Mouse (Mus musculus): ENCODE data around the gene Tex29. TPM values are rescaled to one million over a fixed set of nuclear protein-coding genes. Genes with fewer than 3 reads are reported as not detected.

Tex29 gene
- polyA plus RNA-seq (2014; fragmentation: Nextera tagmentation; extraction: Ambion mirVana), result 0.58 TPM in 1 of 2 replicates, not detected in the other

- 85% methylated on average over 5 of the region's 5 CpGs for WGBS
- peaks cover 16% of the 10 kb centered on the region for H3K4me1 ChIP-seq (ENCODE audit: control insufficient read depth, insufficient read depth, low read length)
- DNase-seq (ENCODE audit: low spot score) (no peak), ATAC-seq (no peak)
- H3K27ac ChIP-seq (ENCODE audit: low read depth, low read length), result peak within 1 kb of the TSS; percentile 77
- H3K4me3 ChIP-seq (ENCODE audit: low read depth, low read length), result no peak within 1 kb of the TSS
- no peak within 1 kb of the TSS for H3K9ac ChIP-seq (ENCODE audit: low read length)
- no peak within 1 kb of the TSS; the same call in 1 of the 2 replicates for H3K4me2 ChIP-seq (ENCODE audit: low read length)
- peaks cover 10% of the 10 kb centered on the region for H3K36me3 ChIP-seq (ENCODE audit: control insufficient read depth, insufficient read depth, low read length)
- no peaks in the 10 kb centered on the region for H3K9me3 ChIP-seq (replicated peaks; ENCODE audit: control insufficient read depth, low read length)
- no peaks in the 10 kb centered on the region for H3K27me3 ChIP-seq (replicated peaks; ENCODE audit: control insufficient read depth, insufficient read depth, low read length)
Measured at GRCm38 (mm10) chr8:11840174-11840573, at the start of gene Tex29. Tex29 (plus strand) TSS chr8:11840474.

- H3K4me3 ChIP-seq (ENCODE audit: low read depth, low read length), result no peak overlapping the region
- no peak for ATAC-seq
- no peak overlapping the region for H3K4me2 ChIP-seq (ENCODE audit: low read length)
- peaks cover 50% of the 10 kb centered on the region for H3K36me3 ChIP-seq (ENCODE audit: control insufficient read depth, insufficient read depth, low read length)
- H3K27ac ChIP-seq (ENCODE audit: low read depth, low read length), result no peak overlapping the region
- H3K9me3 ChIP-seq (replicated peaks; ENCODE audit: control insufficient read depth, low read length), result no peaks in the 10 kb centered on the region
- DNase-seq (ENCODE audit: low spot score), result peak; percentile 51
- no peaks in the 10 kb centered on the region for H3K27me3 ChIP-seq (replicated peaks; ENCODE audit: control insufficient read depth, insufficient read depth, low read length)
- no peaks in the 10 kb centered on the region for H3K4me1 ChIP-seq (ENCODE audit: control insufficient read depth, insufficient read depth, low read length)
- H3K9ac ChIP-seq (ENCODE audit: low read length), result no peak overlapping the region
Measured at GRCm38 (mm10) chr8:11794956-11795355, 45.3 kb upstream of the Tex29 start.

GRCm38 (mm10) chr8:11797128-11797527, 43.1 kb upstream of the Tex29 start:
- Histone ChIP-seq H3K4me3 (ENCODE audit: low read depth, low read length) (no peak overlapping the region), H3K27me3 (replicated peaks; ENCODE audit: control insufficient read depth, insufficient read depth, low read length) (no peaks in the 10 kb centered on the region), H3K36me3 (ENCODE audit: control insufficient read depth, insufficient read depth, low read length) (peaks cover 57% of the 10 kb centered on the region), H3K27ac (ENCODE audit: low read depth, low read length) (no peak overlapping the region), H3K9ac (ENCODE audit: low read length) (no peak overlapping the region), H3K4me2 (ENCODE audit: low read length) (no peak overlapping the region), H3K9me3 (replicated peaks; ENCODE audit: control insufficient read depth, low read length) (no peaks in the 10 kb centered on the region), H3K4me1 (ENCODE audit: control insufficient read depth, insufficient read depth, low read length) (no peaks in the 10 kb centered on the region)
- DNase-seq (ENCODE audit: low spot score) (no peak), ATAC-seq (no peak)
- WGBS, result 88% methylated on average over 8 of the region's 8 CpGs

GRCm38 (mm10) chr8:11797729-11798479, 42.4 kb upstream of the Tex29 start:
- no peaks in the 10 kb centered on the region for H3K4me1 ChIP-seq (ENCODE audit: control insufficient read depth, insufficient read depth, low read length)
- no peak overlapping the region for H3K4me3 ChIP-seq (ENCODE audit: low read depth, low read length)
- H3K27me3 ChIP-seq (replicated peaks; ENCODE audit: control insufficient read depth, insufficient read depth, low read length), result no peaks in the 10 kb centered on the region
- no peak; the same call in 1 of the 2 replicates for ATAC-seq
- no peaks in the 10 kb centered on the region for H3K9me3 ChIP-seq (replicated peaks; ENCODE audit: control insufficient read depth, low read length)
- H3K4me2 ChIP-seq (ENCODE audit: low read length), result no peak overlapping the region
- 0 out of 2 replicates have a peak overlapping the region, but pooled peaks have one; percentile 5 for H3K27ac ChIP-seq (ENCODE audit: low read depth, low read length)
- H3K36me3 ChIP-seq (ENCODE audit: control insufficient read depth, insufficient read depth, low read length), result peaks cover 57% of the 10 kb centered on the region
- H3K9ac ChIP-seq (ENCODE audit: low read length), result no peak overlapping the region
- WGBS, result 79% methylated on average over 14 of the region's 14 CpGs
- peak; percentile 44 for DNase-seq (ENCODE audit: low spot score)

GRCm38 (mm10) chr8:11798480-11798867, 41.8 kb upstream of the Tex29 start:
- Histone ChIP-seq H3K27ac (ENCODE audit: low read depth, low read length) (no peak overlapping the region), H3K4me1 (ENCODE audit: control insufficient read depth, insufficient read depth, low read length) (no peaks in the 10 kb centered on the region), H3K9me3 (replicated peaks; ENCODE audit: control insufficient read depth, low read length) (no peaks in the 10 kb centered on the region), H3K4me3 (ENCODE audit: low read depth, low read length) (no peak overlapping the region), H3K4me2 (ENCODE audit: low read length) (no peak overlapping the region), H3K9ac (ENCODE audit: low read length) (no peak overlapping the region), H3K27me3 (replicated peaks; ENCODE audit: control insufficient read depth, insufficient read depth, low read length) (no peaks in the 10 kb centered on the region), H3K36me3 (ENCODE audit: control insufficient read depth, insufficient read depth, low read length) (peaks cover 57% of the 10 kb centered on the region)
- 89% methylated on average over 4 of the region's 4 CpGs for WGBS
- ATAC-seq (no peak), DNase-seq (ENCODE audit: low spot score) (no peak)

- Histone ChIP-seq H3K4me3 (ENCODE audit: low read depth, low read length) (no peak overlapping the region), H3K36me3 (ENCODE audit: control insufficient read depth, insufficient read depth, low read length) (peaks cover 62% of the 10 kb centered on the region), H3K4me1 (ENCODE audit: control insufficient read depth, insufficient read depth, low read length) (no peaks in the 10 kb centered on the region), H3K4me2 (ENCODE audit: low read length) (no peak overlapping the region), H3K9me3 (replicated peaks; ENCODE audit: control insufficient read depth, low read length) (no peaks in the 10 kb centered on the region), H3K9ac (ENCODE audit: low read length) (no peak overlapping the region), H3K27ac (ENCODE audit: low read depth, low read length) (no peak overlapping the region), H3K27me3 (replicated peaks; ENCODE audit: control insufficient read depth, insufficient read depth, low read length) (no peaks in the 10 kb centered on the region)
- 91% methylated on average over 3 of the region's 3 CpGs for WGBS
- ATAC-seq, result no peak
- DNase-seq (ENCODE audit: low spot score), result no peak
Measured at GRCm38 (mm10) chr8:11799098-11799497, 41.2 kb upstream of the Tex29 start.

GRCm38 (mm10) chr8:11800481-11800880, 39.8 kb upstream of the Tex29 start:
- Histone ChIP-seq H3K4me1 (ENCODE audit: control insufficient read depth, insufficient read depth, low read length) (no peaks in the 10 kb centered on the region), H3K9me3 (replicated peaks; ENCODE audit: control insufficient read depth, low read length) (no peaks in the 10 kb centered on the region), H3K27ac (ENCODE audit: low read depth, low read length) (no peak overlapping the region; the same call in 1 of the 2 replicates), H3K4me3 (ENCODE audit: low read depth, low read length) (no peak overlapping the region), H3K36me3 (ENCODE audit: control insufficient read depth, insufficient read depth, low read length) (peaks cover 71% of the 10 kb centered on the region), H3K4me2 (ENCODE audit: low read length) (no peak overlapping the region), H3K27me3 (replicated peaks; ENCODE audit: control insufficient read depth, insufficient read depth, low read length) (no peaks in the 10 kb centered on the region), H3K9ac (ENCODE audit: low read length) (no peak overlapping the region)
- no peak for ATAC-seq
- WGBS, result 95% methylated on average over 7 of the region's 7 CpGs
- no peak for DNase-seq (ENCODE audit: low spot score)

GRCm38 (mm10) chr8:11801571-11801970, 38.7 kb upstream of the Tex29 start:
- no peaks in the 10 kb centered on the region for H3K4me1 ChIP-seq (ENCODE audit: control insufficient read depth, insufficient read depth, low read length)
- no peak overlapping the region for H3K4me3 ChIP-seq (ENCODE audit: low read depth, low read length)
- H3K36me3 ChIP-seq (ENCODE audit: control insufficient read depth, insufficient read depth, low read length), result peaks cover 75% of the 10 kb centered on the region
- WGBS, result 42% methylated on average over 8 of the region's 8 CpGs
- H3K27me3 ChIP-seq (replicated peaks; ENCODE audit: control insufficient read depth, insufficient read depth, low read length), result no peaks in the 10 kb centered on the region
- peak overlapping the region; percentile 21; the same call in 1 of the 2 replicates for H3K27ac ChIP-seq (ENCODE audit: low read depth, low read length)
- H3K9me3 ChIP-seq (replicated peaks; ENCODE audit: control insufficient read depth, low read length), result no peaks in the 10 kb centered on the region
- no peak overlapping the region for H3K4me2 ChIP-seq (ENCODE audit: low read length)
- no peak for ATAC-seq
- peak; percentile 29 for DNase-seq (ENCODE audit: low spot score)
- no peak overlapping the region for H3K9ac ChIP-seq (ENCODE audit: low read length)

- Histone ChIP-seq H3K4me3 (ENCODE audit: low read depth, low read length) (no peak overlapping the region), H3K9me3 (replicated peaks; ENCODE audit: control insufficient read depth, low read length) (no peaks in the 10 kb centered on the region), H3K36me3 (ENCODE audit: control insufficient read depth, insufficient read depth, low read length) (peaks cover 92% of the 10 kb centered on the region), H3K4me1 (ENCODE audit: control insufficient read depth, insufficient read depth, low read length) (no peaks in the 10 kb centered on the region), H3K27me3 (replicated peaks; ENCODE audit: control insufficient read depth, insufficient read depth, low read length) (no peaks in the 10 kb centered on the region), H3K4me2 (ENCODE audit: low read length) (no peak overlapping the region), H3K27ac (ENCODE audit: low read depth, low read length) (no peak overlapping the region), H3K9ac (ENCODE audit: low read length) (no peak overlapping the region)
- WGBS, result 90% methylated on average over 4 of the region's 4 CpGs
- ATAC-seq, result no peak
- no peak for DNase-seq (ENCODE audit: low spot score)
Measured at GRCm38 (mm10) chr8:11804914-11805313, 35.4 kb upstream of the Tex29 start.
